ENCODE assay signal across 8 mouse cellular contexts in the genomic region with DNA sequence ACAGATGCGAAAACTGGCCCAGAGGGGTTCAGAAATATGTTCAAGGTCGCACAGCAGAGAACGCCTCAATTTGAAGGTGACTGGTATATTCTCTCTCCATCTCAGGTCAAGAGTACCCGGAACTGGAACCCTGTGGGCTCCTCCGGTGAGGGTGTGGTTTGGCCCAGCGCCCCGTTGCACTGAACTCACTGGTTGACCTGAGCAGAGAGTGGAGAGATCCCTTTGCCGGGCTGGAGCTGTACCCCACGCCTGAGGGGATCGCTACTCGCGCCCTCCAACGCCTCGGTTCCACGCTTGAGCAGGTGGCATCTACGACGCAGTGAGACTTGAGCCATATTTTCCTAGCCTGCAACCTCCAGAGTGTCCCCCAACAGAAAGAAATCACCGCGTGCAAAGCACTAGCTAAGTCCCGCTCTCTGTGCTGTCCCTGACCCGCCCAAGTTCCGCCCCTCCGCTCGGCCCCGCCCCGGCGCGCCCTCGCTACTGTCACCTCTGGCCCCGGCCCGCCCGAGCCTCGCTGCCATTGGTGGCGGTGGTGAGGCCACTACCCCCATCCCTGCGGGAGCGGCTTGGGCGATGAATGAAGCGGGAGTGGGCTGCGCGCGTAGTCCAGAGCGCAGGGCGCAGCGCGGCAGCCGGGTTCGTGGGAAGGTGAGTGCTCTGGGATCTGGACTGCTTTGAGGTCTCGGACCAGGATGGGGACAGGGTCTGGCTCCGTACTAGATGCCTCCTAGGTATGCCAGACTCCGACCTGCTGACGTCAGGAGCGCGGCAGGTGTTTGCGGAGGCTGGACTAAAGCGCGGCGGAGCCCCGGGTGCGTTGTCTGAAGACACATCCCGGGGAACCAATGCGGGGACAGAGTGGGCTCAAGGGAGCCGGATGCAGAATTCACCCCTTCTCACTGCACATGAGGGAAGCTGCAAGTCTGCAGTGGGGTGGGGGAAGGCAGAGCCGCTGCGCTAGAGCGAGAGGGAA. TPM values are rescaled to one million over a fixed set of nuclear protein-coding genes. Genes with fewer than 3 reads are reported as not detected.
DNase-seq lines count a peak whose midpoint lies in the region; ATAC-seq lines count a peak whose summit lies in the region.

Gene Slco4a1, plus strand, starts transcription at position 523 of the 976 bp plus-strand sequence.

- DNase-seq in 416B (ENCODE audit: low read depth) = peak; percentile 98
- DNase-seq in adrenal gland, postnatal 36 days = peak; percentile 93
- DNase-seq in embryonic facial prominence, embryonic 14.5 days (ENCODE audit: low spot score) = peak; percentile 82
- peak; percentile 91 for DNase-seq in naive thymus-derived CD4-positive, alpha-beta T cell, adult 2 months (ENCODE audit: low read depth)
- peak; percentile 91 for DNase-seq in splenic B cell, adult 2 months (ENCODE audit: low read depth, low spot score)

- peak within 1 kb of the TSS; percentile 83 for H3K4me2 ChIP-seq in embryonic facial prominence, embryonic 14.5 days (ENCODE audit: low read depth, low read length)
- H3K4me2 ChIP-seq in heart, embryonic 11.5 days = peak within 1 kb of the TSS; percentile 93
- H3K4me2 ChIP-seq in kidney, embryonic 16.5 days (replicated peaks; ENCODE audit: low read depth, low read length) = peak within 1 kb of the TSS; percentile 98
- H3K4me2 ChIP-seq in liver, embryonic 12.5 days = peak within 1 kb of the TSS; percentile 85

- peak within 1 kb of the TSS; percentile 48 for H3K4me3 ChIP-seq in embryonic facial prominence, embryonic 14.5 days (ENCODE audit: low read depth, low read length)
- H3K4me3 ChIP-seq in heart, embryonic 11.5 days (ENCODE audit: low read depth, low read length) = peak within 1 kb of the TSS; percentile 55
- peak within 1 kb of the TSS; percentile 59 for H3K4me3 ChIP-seq in kidney, embryonic 16.5 days (ENCODE audit: low read length)
- peak within 1 kb of the TSS; percentile 49 for H3K4me3 ChIP-seq in liver, embryonic 12.5 days

- no peaks in the 10 kb centered on the region for H3K9me3 ChIP-seq in embryonic facial prominence, embryonic 14.5 days (ENCODE audit: control insufficient read depth, low read length)
- no peaks in the 10 kb centered on the region for H3K9me3 ChIP-seq in heart, embryonic 11.5 days (replicated peaks; ENCODE audit: control insufficient read depth, low read length)
- H3K9me3 ChIP-seq in kidney, embryonic 16.5 days (ENCODE audit: low read length) = no peaks in the 10 kb centered on the region
- H3K9me3 ChIP-seq in liver, embryonic 12.5 days (replicated peaks) = no peaks in the 10 kb centered on the region

- ATAC-seq in embryonic facial prominence, embryonic 14.5 days (ENCODE audit: low read depth) = peak; percentile 94
- peak; percentile 91 for ATAC-seq in heart, embryonic 11.5 days (replicated peaks; ENCODE audit: insufficient number of reproducible peaks, low FRiP score, low TSS enrichment)
- peak; percentile 97 for ATAC-seq in kidney, embryonic 16.5 days (ENCODE audit: low FRiP score, low TSS enrichment)
- peak; percentile 97 for ATAC-seq in liver, embryonic 12.5 days

- peaks cover 8% of the 10 kb centered on the region; the same call in 1 of the 2 replicates for H3K4me1 ChIP-seq in embryonic facial prominence, embryonic 14.5 days (ENCODE audit: control insufficient read depth, insufficient read depth, low read length)
- H3K4me1 ChIP-seq in heart, embryonic 11.5 days (ENCODE audit: control insufficient read depth, insufficient read depth, low read length) = peaks cover 6% of the 10 kb centered on the region; the same call in 1 of the 2 replicates
- peaks cover 13% of the 10 kb centered on the region for H3K4me1 ChIP-seq in kidney, embryonic 16.5 days (ENCODE audit: insufficient read depth, low read length)
- peaks cover 15% of the 10 kb centered on the region for H3K4me1 ChIP-seq in liver, embryonic 12.5 days

- H3K27ac ChIP-seq in embryonic facial prominence, embryonic 14.5 days (replicated peaks; ENCODE audit: low read depth, low read length) = no peak within 1 kb of the TSS
- H3K27ac ChIP-seq in heart, embryonic 11.5 days (ENCODE audit: low read depth, low read length) = no peak within 1 kb of the TSS
- H3K27ac ChIP-seq in kidney, embryonic 16.5 days (ENCODE audit: low read length) = no peak within 1 kb of the TSS
- H3K27ac ChIP-seq in liver, embryonic 12.5 days = no peak within 1 kb of the TSS

- 2% methylated on average over 64 of the region's 65 CpGs for WGBS in embryonic facial prominence, embryonic 14.5 days
- WGBS in heart, embryonic 11.5 days (ENCODE audit: insufficient replicate concordance) = 2% methylated on average over 65 of the region's 65 CpGs
- 1% methylated on average over 65 of the region's 65 CpGs for WGBS in kidney, embryonic 16.5 days
- 1% methylated on average over 65 of the region's 65 CpGs for WGBS in liver, embryonic 12.5 days (ENCODE audit: insufficient replicate concordance)

- peak within 1 kb of the TSS; percentile 51 for H3K9ac ChIP-seq in embryonic facial prominence, embryonic 14.5 days (ENCODE audit: low read depth, low read length)
- peak within 1 kb of the TSS; percentile 39; the same call in 1 of the 2 replicates for H3K9ac ChIP-seq in heart, embryonic 11.5 days (ENCODE audit: low read depth, low read length)
- peak within 1 kb of the TSS; percentile 61 for H3K9ac ChIP-seq in kidney, embryonic 16.5 days (replicated peaks; ENCODE audit: low read length)
- H3K9ac ChIP-seq in liver, embryonic 12.5 days = no peak within 1 kb of the TSS

- H3K27me3 ChIP-seq in embryonic facial prominence, embryonic 14.5 days (replicated peaks; ENCODE audit: control insufficient read depth, insufficient read depth, low read length) = peaks cover 46% of the 10 kb centered on the region
- peaks cover 30% of the 10 kb centered on the region for H3K27me3 ChIP-seq in heart, embryonic 11.5 days (ENCODE audit: control insufficient read depth, insufficient read depth, low read length)
- H3K27me3 ChIP-seq in kidney, embryonic 16.5 days (ENCODE audit: insufficient read depth, low read length) = peaks cover 24% of the 10 kb centered on the region
- H3K27me3 ChIP-seq in liver, embryonic 12.5 days (replicated peaks) = peaks cover 64% of the 10 kb centered on the region
- no peaks in the 10 kb centered on the region for H3K27me3 ChIP-seq in splenic B cell, adult 2 months (ENCODE audit: control insufficient read depth, insufficient read depth, low read length, poor library complexity, severe bottlenecking)

- H3K36me3 ChIP-seq in embryonic facial prominence, embryonic 14.5 days (ENCODE audit: control insufficient read depth, insufficient read depth, low read length) = no peaks in the 10 kb centered on the region
- no peaks in the 10 kb centered on the region for H3K36me3 ChIP-seq in heart, embryonic 11.5 days (ENCODE audit: control insufficient read depth, insufficient read depth, low read length)
- H3K36me3 ChIP-seq in kidney, embryonic 16.5 days (ENCODE audit: insufficient read depth, low read length) = no peaks in the 10 kb centered on the region
- H3K36me3 ChIP-seq in liver, embryonic 12.5 days = no peaks in the 10 kb centered on the region
- H3K36me3 ChIP-seq in splenic B cell, adult 2 months (ENCODE audit: control insufficient read depth, insufficient read depth, low read length, poor library complexity, severe bottlenecking) = no peaks in the 10 kb centered on the region

RNA-seq across cellular contexts. Expression of gene Slco4a1, which starts in this region (rescaled TPM):
- 1 to 10 TPM in 1 of 2 experiments, under 1 TPM in 1; 0.70 to 1.5 TPM for total RNA-seq in adrenal gland, postnatal 36 days (2021)
- 1.4 and 1.9 TPM in 2 replicates for polyA plus RNA-seq in embryonic facial prominence, embryonic 14.5 days (2014; fragmentation: Nextera tagmentation; extraction: Ambion mirVana)
- polyA plus RNA-seq in heart, embryonic 11.5 days (2014; fragmentation: Nextera tagmentation; extraction: Ambion mirVana) = 0.35 TPM in 1 of 2 replicates, not detected in the other
- 3.2 and 3.3 TPM in 2 replicates for polyA plus RNA-seq in kidney, embryonic 16.5 days (2015; fragmentation: Nextera tagmentation; extraction: Ambion mirVana)
- polyA plus RNA-seq in liver, embryonic 12.5 days (2016; fragmentation: Nextera tagmentation; extraction: Ambion mirVana) = 1.0 and 1.4 TPM in 2 replicates

Comparison
In these comparisons a context has a peak if more than half of its experiments do, and no peak if none do; other contexts are left out.
1. Peak in ATAC-seq, H3K4me3 ChIP-seq, H3K9ac ChIP-seq and H3K4me2 ChIP-seq in heart, embryonic 11.5 days; RNA of the gene not detected or under 1 TPM.